Mouse (Mus musculus) midbrain, embryonic 15.5 days (tissue): Measurements from ENCODE around the gene Letm1. TPM values are rescaled to one million over a fixed set of nuclear protein-coding genes. Genes with fewer than 3 reads are reported as not detected.

Experiments used
- ATAC-seq: fragments of 200-750 bp; cut with Nextera tagmentation; replicated peaks from 2 replicates; pipeline ENCODE4 v1.8.0; 2017; ENCODE audit warnings: moderate TSS enrichment
- H3K27ac ChIP-seq: fragments of 300-500 bp; sonication (generic); 2 replicates; pipeline ENCODE4 v1.5.1; 2015; ENCODE audit warnings: mild to moderate bottlenecking, inconsistent platforms
- H3K27me3 ChIP-seq: fragments of 300-500 bp; sonication (generic); replicated peaks from 2 replicates; pipeline ENCODE4 v1.6.1; 2015; ENCODE audit warnings: inconsistent platforms
- H3K36me3 ChIP-seq: fragments of 300-500 bp; sonication (generic); replicated peaks from 2 replicates; pipeline ENCODE4 v1.6.1; 2015; ENCODE audit warnings: inconsistent platforms
- H3K4me1 ChIP-seq: fragments of 300-500 bp; sonication (generic); 2 replicates; pipeline ENCODE4 v1.6.1; 2015; ENCODE audit warnings: inconsistent platforms
- H3K4me2 ChIP-seq: fragments of 300-500 bp; sonication (generic); 2 replicates; pipeline ENCODE4 v1.6.1; 2015; ENCODE audit warnings: inconsistent platforms, mild to moderate bottlenecking, moderate library complexity
- H3K4me3 ChIP-seq: fragments of 300-500 bp; sonication (generic); 2 replicates; pipeline ENCODE4 v1.5.1; 2015; ENCODE audit warnings: mild to moderate bottlenecking, inconsistent platforms
- H3K9ac ChIP-seq: fragments of 300-500 bp; sonication (generic); 2 replicates; pipeline ENCODE4 v1.6.1; 2015; ENCODE audit warnings: mild to moderate bottlenecking, inconsistent platforms
- H3K9me3 ChIP-seq: fragments of 300-500 bp; sonication (generic); 2 replicates; pipeline ENCODE4 v1.6.1; 2016; ENCODE audit warnings: inconsistent platforms
- WGBS: fragments of 180-500 bp; shearing (Covaris S2); methylation state at CpG from one replicate; pipeline ENCODE4 v1.1.7; 2015; ENCODE audit warnings: mixed read lengths; 5-methylcytosine and 5-hydroxymethylcytosine counted together
- polyA plus RNA-seq: library from polyadenylated mRNA; unstranded; fragments of >200 nt; fragmentation: Nextera tagmentation; extraction: Ambion mirVana; gene quantifications from 2 replicates; pipeline ENCODE4 v1.2.1, GENCODE M21; 2015

Gene Letm1
- polyA plus RNA-seq, 1 experiment from 2014 or later, result 75.9 TPM

DNA sequence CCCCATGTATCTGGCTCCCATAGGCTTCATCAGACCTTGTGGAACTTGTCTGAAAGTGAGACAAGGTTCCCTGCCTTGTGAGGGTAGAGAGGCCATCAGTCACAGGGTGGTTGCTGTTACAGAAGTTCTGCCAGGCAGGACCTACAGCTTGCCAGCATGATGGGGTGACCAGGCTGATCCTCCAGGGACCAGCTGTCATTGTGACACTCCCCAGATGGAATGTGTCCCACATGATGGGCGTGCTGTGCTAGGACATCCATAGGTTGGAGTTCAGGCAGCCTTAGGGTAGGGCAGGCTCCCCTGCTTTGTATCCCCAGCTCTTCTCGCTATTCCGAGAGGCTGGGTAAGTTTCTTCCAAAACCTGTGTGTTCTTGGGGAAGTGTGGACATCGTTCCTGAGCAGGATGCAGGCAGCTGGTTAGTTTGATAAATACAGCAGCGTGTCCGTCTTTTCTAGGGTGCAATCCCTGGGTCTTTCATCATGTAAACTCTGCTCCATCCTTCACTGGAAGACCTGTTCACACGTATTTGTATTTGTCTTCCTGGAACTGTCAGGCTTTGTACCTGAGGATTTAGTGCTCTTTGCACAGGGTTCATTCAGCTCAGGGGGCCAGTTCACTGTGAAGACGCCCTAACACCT lies 61.6 kb downstream of the Letm1 start:
- ATAC-seq, result no peak
- 9% methylated on average over 8 of the region's 8 CpGs for WGBS
- 0 out of 2 replicates have a peak overlapping the region, but pooled peaks have one; percentile 50 for H3K9ac ChIP-seq

GRCm38 (mm10) chr5:33718460-33718859 lies 64.2 kb downstream of the Letm1 start:
- Histone ChIP-seq H3K4me2 (no peak overlapping the region), H3K27me3 (peaks cover 26% of the 10 kb centered on the region), H3K4me3 (no peak overlapping the region), H3K36me3 (no peaks in the 10 kb centered on the region), H3K27ac (no peak overlapping the region), H3K4me1 (peaks cover 24% of the 10 kb centered on the region), H3K9ac (no peak overlapping the region), H3K9me3 (no peaks in the 10 kb centered on the region)
- 54% methylated on average over 5 of the region's 5 CpGs for WGBS
- no peak for ATAC-seq

More for the DNA sequence above, 61.6 kb downstream of the Letm1 start:
- no peaks in the 10 kb centered on the region for H3K9me3 ChIP-seq
- H3K4me1 ChIP-seq, result peaks cover 34% of the 10 kb centered on the region
- no peaks in the 10 kb centered on the region for H3K36me3 ChIP-seq
- H3K4me3 ChIP-seq, result peak overlapping the region; percentile 51
- peaks cover 42% of the 10 kb centered on the region for H3K27me3 ChIP-seq
- H3K27ac ChIP-seq, result no peak overlapping the region
- H3K4me2 ChIP-seq, result peak overlapping the region; percentile 91

GRCm38 (mm10) chr5:33716467-33716866 lies 66.2 kb downstream of the Letm1 start:
- no peak for ATAC-seq
- Histone ChIP-seq H3K4me2 (no peak overlapping the region), H3K27me3 (peaks cover 23% of the 10 kb centered on the region), H3K27ac (no peak overlapping the region), H3K4me1 (peaks cover 4% of the 10 kb centered on the region), H3K9me3 (no peaks in the 10 kb centered on the region), H3K4me3 (no peak overlapping the region), H3K9ac (no peak overlapping the region), H3K36me3 (no peaks in the 10 kb centered on the region)
- WGBS, result 84% methylated on average over 6 of the region's 6 CpGs

DNA sequence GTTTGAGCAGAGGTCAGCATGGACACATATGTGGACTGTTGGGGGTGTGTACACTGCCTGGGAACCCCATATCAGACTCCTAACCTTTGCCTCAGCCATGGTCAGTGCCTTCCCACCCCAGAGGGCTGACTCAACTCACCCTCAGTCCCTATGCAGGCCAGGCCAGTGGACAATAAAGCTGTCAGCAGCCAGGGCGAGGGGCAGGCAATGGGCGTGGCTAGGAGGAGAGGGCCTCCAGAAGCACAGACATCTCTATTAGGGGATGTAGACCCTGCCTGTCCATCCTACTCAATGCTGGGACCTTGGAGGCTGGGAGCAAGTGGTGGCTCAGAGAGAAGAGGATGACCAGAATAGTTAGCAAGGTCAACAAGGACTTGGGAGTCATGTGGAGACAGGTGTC lies 67.4 kb downstream of the Letm1 start:
- Histone ChIP-seq H3K9ac (no peak overlapping the region), H3K27ac (no peak overlapping the region), H3K4me1 (no peaks in the 10 kb centered on the region), H3K27me3 (peaks cover 13% of the 10 kb centered on the region), H3K4me2 (no peak overlapping the region), H3K4me3 (no peak overlapping the region), H3K36me3 (no peaks in the 10 kb centered on the region), H3K9me3 (no peaks in the 10 kb centered on the region)
- 33% methylated on average over 2 of the region's 2 CpGs for WGBS
- ATAC-seq, result no peak

DNA sequence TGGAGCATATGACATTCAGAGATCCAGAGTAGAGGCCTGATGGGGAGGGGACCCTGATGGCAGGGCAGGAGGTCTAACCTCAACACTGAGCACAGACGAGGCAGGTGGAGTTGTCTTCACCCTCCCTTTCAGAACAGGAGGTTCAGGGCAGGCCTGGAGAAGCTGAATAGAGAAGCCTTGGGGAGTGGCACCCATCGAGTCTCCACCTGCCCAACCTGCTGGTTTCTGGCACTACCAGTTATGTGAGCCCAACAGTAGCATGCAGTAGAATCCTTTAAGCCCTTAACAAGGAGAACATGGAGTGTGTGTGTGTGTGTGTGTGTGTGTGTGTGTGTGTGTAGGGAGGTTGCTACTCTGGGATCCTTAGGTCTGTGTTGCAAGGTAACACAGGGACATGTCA lies 70.1 kb downstream of the Letm1 start:
- no peaks in the 10 kb centered on the region for H3K9me3 ChIP-seq
- H3K36me3 ChIP-seq, result no peaks in the 10 kb centered on the region
- no peak for ATAC-seq
- H3K4me3 ChIP-seq, result no peak overlapping the region
- H3K4me2 ChIP-seq, result no peak overlapping the region
- 82% methylated on average over 2 of the region's 2 CpGs for WGBS
- H3K27me3 ChIP-seq, result peaks cover 5% of the 10 kb centered on the region
- no peak overlapping the region for H3K9ac ChIP-seq
- H3K27ac ChIP-seq, result no peak overlapping the region
- no peaks in the 10 kb centered on the region for H3K4me1 ChIP-seq

GRCm38 (mm10) chr5:33709037-33709436 lies 73.6 kb downstream of the Letm1 start:
- ATAC-seq, result no peak

DNA sequence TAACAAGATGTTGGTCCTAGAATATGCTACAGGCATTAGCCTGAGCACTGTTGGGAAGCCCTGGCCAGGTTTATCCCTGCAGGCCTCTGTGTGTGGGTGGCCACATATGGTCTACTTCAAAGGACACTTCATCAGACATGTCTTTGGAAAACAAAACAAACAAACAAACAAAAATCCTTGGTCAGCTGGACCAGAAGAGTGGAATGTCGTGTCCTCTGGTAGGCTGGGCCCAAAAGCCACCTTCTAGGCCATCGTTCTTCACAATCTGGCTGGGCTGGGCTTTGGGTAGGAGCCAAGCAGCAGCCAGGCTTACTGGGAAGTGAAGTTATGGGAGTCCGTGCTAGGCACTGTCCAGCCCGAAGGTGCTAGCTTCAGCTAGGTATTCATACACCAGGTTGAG lies 75.5 kb downstream of the Letm1 start:
- ATAC-seq, result no peak
- Histone ChIP-seq H3K27me3 (no peaks in the 10 kb centered on the region), H3K9ac (no peak overlapping the region), H3K4me3 (no peak overlapping the region), H3K36me3 (no peaks in the 10 kb centered on the region), H3K27ac (no peak overlapping the region), H3K4me1 (peaks cover 9% of the 10 kb centered on the region; the same call in 1 of the 2 replicates), H3K9me3 (no peaks in the 10 kb centered on the region), H3K4me2 (no peak overlapping the region)
- 71% methylated on average over 4 of the region's 4 CpGs for WGBS

More at GRCm38 (mm10) chr5:33709037-33709436, 73.6 kb downstream of the Letm1 start:
- Histone ChIP-seq H3K4me1 (peaks cover 9% of the 10 kb centered on the region; the same call in 1 of the 2 replicates), H3K27me3 (no peaks in the 10 kb centered on the region), H3K4me3 (no peak overlapping the region), H3K36me3 (no peaks in the 10 kb centered on the region), H3K27ac (no peak overlapping the region), H3K9me3 (no peaks in the 10 kb centered on the region), H3K9ac (no peak overlapping the region), H3K4me2 (no peak overlapping the region)
- WGBS, result 18% methylated on average over 2 of the region's 2 CpGs

DNA sequence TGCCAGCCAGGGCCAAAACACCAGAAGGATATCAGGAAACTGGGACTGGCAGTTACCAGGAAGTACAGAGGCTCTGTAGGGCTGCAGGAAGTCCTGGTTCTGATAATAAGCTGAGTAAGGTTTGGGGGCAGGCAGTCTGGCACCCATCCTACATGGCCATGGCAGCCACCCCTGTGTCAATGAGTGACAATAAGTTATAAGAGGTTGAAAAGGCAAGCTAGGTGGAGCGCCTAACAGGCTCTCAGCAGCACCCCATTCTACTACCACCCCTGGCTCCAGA lies 76.3 kb downstream of the Letm1 start:
- H3K9me3 ChIP-seq, result no peaks in the 10 kb centered on the region
- no peak overlapping the region for H3K9ac ChIP-seq
- H3K4me2 ChIP-seq, result no peak overlapping the region
- peak overlapping the region; percentile 63; the same call in 1 of the 2 replicates for H3K27ac ChIP-seq
- H3K4me1 ChIP-seq, result peaks cover 9% of the 10 kb centered on the region; the same call in 1 of the 2 replicates
- H3K27me3 ChIP-seq, result no peaks in the 10 kb centered on the region
- no peak for ATAC-seq
- H3K4me3 ChIP-seq, result no peak overlapping the region
- no peaks in the 10 kb centered on the region for H3K36me3 ChIP-seq
- WGBS, result 80% methylated on average over 1 of the region's 1 CpGs

DNA sequence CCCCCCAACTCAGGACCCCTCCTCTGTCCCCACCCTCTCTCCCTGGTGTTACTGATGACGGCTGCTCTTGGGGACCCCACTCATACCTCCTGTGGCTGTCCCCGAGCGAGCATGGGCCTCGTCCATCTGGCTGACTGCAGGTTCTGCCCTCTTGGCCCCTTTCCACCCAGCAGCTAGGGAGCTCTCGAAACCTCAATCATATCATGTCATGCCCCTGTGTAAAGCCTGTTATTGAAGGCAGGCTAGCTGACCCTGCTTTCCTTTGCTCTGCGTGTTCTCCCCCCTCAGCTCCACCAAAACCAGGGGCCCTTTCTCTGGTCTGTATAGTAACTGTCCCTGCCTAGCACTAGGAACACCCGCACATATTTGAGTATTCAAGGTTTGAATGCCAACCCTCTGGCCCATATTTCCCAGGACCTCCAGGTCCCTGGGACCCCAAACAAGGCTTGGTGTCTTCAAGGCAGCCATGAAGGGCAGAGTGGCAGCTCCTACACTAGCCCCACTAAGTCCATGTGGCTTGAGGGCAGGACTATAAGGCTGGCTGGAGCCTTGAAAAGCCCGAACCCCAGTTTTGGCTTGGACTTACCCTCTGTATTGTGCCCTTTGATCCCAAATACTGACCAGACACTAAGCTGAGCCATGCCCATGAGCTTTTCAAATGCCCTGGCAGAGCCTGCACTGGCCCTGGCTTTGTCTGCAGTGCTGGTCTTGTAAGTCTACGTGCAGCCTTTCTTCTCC lies 76.8 kb downstream of the Letm1 start:
- H3K4me1 ChIP-seq, result peaks cover 9% of the 10 kb centered on the region; the same call in 1 of the 2 replicates
- WGBS, result 16% methylated on average over 9 of the region's 9 CpGs
- H3K4me2 ChIP-seq, result no peak overlapping the region
- H3K27me3 ChIP-seq, result no peaks in the 10 kb centered on the region
- ATAC-seq, result peak; percentile 78
- no peaks in the 10 kb centered on the region for H3K9me3 ChIP-seq
- no peaks in the 10 kb centered on the region for H3K36me3 ChIP-seq
- H3K27ac ChIP-seq, result peak overlapping the region; percentile 63
- no peak overlapping the region for H3K9ac ChIP-seq
- H3K4me3 ChIP-seq, result no peak overlapping the region

DNA sequence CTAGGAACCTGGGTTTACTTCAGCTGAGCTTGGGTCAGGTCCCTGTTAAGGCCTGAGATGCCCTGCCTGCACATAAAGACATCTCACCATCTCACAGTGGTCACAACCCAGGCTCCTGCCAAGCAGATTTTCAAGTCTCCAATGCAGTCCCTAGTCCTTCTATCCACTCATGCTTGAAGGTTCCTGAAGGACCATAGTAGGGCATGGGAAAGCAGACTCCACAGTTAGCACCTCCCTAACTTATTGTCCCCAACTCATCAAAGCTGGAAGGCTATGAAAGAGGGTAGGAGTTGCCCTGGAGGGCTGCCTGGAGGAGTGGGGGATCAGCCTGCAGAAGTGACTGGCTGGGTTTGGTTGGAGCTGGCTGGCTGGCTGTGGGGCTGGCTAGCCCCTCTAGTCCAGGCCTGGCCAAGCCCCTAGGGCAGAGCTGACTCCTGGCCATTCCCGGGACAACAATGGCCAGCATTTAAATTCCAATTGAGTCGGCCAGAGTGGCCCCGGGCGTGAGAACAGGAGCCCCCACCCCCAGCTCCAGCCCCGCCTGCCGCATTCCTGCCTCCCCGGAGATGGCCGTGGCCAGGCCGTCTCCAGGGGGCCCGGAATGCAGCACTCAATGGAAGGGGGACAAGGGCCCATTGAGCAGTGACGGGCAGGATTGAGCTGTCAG lies 77.5 kb downstream of the Letm1 start:
- no peak overlapping the region for H3K4me2 ChIP-seq
- H3K9me3 ChIP-seq, result no peaks in the 10 kb centered on the region
- no peaks in the 10 kb centered on the region for H3K27me3 ChIP-seq
- no peak overlapping the region for H3K9ac ChIP-seq
- H3K4me1 ChIP-seq, result peaks cover 12% of the 10 kb centered on the region; the same call in 1 of the 2 replicates
- H3K27ac ChIP-seq, result peak overlapping the region; percentile 63
- H3K36me3 ChIP-seq, result no peaks in the 10 kb centered on the region
- H3K4me3 ChIP-seq, result no peak overlapping the region
- WGBS, result 16% methylated on average over 11 of the region's 11 CpGs
- ATAC-seq, result peak; percentile 70

DNA sequence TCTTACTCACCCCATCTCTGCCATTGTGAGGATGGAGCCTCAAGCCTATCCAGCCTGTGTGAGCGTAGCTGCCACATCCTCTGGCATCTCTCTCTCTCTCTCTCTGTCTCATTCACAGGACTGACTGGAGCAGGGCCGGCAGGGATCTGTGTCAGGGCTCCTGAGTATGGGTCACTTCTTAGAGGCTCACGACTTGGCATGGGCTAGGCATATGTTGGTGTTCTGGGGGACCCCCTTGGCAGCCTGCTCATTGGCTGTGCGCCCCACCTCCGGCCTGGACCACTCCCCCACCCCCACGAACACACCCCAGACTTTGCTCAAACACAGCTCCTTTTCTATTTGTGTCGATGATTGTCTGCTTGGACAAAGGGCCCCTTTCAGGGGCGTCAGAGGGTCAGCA lies 78.6 kb downstream of the Letm1 start:
- Histone ChIP-seq H3K4me2 (no peak overlapping the region), H3K9ac (no peak overlapping the region), H3K36me3 (no peaks in the 10 kb centered on the region), H3K27ac (peak overlapping the region; percentile 63; the same call in 1 of the 2 replicates), H3K4me1 (peaks cover 18% of the 10 kb centered on the region; the same call in 1 of the 2 replicates), H3K4me3 (no peak overlapping the region), H3K27me3 (no peaks in the 10 kb centered on the region), H3K9me3 (no peaks in the 10 kb centered on the region)
- WGBS, result 25% methylated on average over 8 of the region's 8 CpGs
- 0 out of 2 replicates have a peak, but pooled peaks have one; percentile 27 for ATAC-seq

- ATAC-seq, result no peak
- no peak overlapping the region for H3K4me2 ChIP-seq
- H3K27me3 ChIP-seq, result no peaks in the 10 kb centered on the region
- 82% methylated on average over 11 of the region's 11 CpGs for WGBS
- peaks cover 25% of the 10 kb centered on the region for H3K4me1 ChIP-seq
- no peak overlapping the region for H3K4me3 ChIP-seq
- no peaks in the 10 kb centered on the region for H3K9me3 ChIP-seq
- H3K27ac ChIP-seq, result no peak overlapping the region
- H3K36me3 ChIP-seq, result no peaks in the 10 kb centered on the region
- H3K9ac ChIP-seq, result no peak overlapping the region
Observed at GRCm38 (mm10) chr5:33701832-33702231, 80.8 kb downstream of the Letm1 start.
